Mouse (Mus musculus): Measurements from ENCODE around the gene Micu1. TPM values are rescaled to one million over a fixed set of nuclear protein-coding genes. Genes with fewer than 3 reads are reported as not detected.
"Not testable (repeated sequence)": the region's sequence is repeated elsewhere in the genome, so short reads cannot be mapped to it uniquely, and the experiment has no call there.

Micu1 gene
- total RNA-seq, 2 experiments from 2014 or later, result 98.3 to 109 TPM

DNA sequence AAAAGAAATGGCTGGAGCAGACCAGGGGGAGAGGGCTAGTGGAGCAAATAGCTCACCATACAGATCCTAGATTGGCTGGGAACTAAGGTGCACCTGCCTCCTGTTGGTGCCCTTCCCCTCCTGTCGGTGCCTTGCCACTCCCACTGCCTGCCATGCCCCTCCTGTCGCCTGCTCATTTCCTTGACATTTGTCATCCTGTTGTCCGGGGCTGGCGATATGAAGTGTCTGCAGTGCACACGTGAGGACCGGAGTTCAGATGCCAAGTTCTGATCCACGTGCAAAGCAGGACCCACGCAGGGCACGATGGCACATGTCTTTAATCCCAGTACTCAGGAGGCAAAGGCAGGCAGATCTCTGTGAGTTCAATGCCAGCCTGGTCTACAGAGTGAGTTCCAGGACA lies 158.4 kb downstream of the Micu1 start:
- no peak for DNase-seq

DNA sequence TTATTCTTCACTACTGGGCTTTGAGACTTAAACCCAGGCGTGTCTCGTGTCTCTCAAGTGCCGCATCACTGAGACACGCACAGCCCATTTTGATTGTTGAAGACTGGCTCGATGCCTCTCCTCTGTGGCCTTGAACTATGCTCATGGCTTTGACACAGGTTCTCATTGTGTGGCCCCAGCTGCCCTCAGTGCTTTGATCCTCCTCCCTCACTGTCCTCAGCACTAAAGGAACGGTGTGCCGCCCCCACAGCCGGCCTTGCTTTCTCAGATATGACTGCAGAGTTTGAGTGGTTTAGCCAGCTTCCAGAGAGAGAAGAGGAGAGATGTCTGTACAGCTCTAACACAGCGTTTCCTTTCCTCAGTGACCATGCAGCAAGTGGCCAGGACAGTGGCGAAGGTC lies 158.9 kb downstream of the Micu1 start:
- DNase-seq, result no peak

DNA sequence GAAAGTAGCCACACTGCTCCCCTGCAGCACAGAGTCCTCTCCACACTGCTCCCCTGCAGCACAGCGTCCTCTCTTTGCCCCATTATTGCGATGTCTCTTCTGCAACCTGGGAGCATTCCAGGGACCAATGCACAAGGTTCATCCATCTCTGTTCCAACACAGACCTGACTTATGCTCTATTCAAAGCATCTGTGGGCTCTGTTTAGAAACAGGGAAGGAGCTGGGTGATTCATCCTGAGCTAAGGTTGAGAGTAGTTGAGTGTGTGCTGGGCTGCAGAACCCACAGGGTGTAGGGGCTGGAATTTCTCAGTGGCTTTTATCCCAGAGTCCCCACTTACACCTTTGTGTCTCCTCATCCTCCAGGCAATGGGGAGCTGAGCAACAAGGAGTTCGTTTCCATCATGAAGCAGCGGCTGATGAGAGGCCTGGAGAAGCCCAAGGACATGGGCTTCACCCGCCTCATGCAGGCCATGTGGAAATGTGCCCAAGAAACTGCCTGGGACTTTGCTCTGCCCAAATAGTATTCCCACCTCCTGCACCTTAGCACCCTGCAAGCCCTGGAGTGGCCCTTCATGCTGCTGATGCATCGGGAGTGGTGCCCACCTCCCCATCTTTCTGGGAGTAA lies 160.7 kb downstream of the Micu1 start:
- DNase-seq, result no peak

DNA sequence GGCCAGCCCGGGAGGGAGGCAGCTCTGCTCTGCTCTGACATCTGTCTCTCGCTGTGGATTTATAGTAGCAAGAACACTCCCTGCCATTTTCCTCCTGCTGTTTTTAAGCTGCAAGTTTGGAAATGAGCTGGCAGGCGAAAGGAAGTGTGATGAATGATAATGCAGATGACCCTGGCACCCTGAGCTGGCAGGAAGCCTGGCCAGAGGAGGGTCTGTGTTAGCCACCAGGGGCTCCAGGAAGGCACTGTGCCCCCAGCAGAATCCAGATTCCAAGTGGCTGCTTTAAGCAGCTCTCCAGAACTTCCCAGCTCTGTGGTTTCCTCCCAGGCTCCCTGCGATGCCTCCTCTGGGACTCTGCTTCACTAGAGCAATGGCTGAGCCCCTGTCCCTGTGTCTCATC lies 161.3 kb downstream of the Micu1 start:
- no peak for DNase-seq

DNA sequence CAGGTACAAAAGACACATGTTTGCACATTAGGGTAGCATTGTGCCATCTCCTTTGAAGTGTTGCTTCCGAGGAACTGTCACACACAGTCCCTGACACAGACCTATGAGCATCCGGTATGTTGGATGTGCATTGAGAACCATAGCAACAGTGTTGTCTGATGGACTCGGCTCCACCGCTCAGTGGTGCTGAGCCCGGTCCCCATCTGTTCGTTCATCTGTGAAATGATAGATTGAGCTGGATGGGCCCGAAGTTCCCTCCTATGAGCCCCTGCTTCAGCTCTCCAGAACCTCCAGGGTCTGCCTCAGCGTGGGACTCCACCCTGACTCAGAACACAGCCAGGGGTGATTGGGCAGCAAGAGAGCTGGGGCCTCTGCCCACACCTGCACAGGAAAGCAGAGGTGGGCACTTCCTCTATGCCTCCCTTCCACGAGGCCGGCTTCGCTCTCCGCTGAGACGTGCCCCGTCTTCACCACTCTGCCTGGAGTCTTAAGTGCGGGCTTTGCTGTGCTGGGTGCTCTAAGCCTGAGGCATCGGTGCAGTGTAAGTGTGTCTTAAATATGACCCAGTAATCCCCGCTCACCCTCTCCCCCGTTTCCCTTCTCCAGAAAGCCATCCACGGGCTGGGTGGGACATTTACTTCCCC lies 162.1 kb downstream of the Micu1 start:
- DNase-seq, result peak; percentile 45 to 46

DNA sequence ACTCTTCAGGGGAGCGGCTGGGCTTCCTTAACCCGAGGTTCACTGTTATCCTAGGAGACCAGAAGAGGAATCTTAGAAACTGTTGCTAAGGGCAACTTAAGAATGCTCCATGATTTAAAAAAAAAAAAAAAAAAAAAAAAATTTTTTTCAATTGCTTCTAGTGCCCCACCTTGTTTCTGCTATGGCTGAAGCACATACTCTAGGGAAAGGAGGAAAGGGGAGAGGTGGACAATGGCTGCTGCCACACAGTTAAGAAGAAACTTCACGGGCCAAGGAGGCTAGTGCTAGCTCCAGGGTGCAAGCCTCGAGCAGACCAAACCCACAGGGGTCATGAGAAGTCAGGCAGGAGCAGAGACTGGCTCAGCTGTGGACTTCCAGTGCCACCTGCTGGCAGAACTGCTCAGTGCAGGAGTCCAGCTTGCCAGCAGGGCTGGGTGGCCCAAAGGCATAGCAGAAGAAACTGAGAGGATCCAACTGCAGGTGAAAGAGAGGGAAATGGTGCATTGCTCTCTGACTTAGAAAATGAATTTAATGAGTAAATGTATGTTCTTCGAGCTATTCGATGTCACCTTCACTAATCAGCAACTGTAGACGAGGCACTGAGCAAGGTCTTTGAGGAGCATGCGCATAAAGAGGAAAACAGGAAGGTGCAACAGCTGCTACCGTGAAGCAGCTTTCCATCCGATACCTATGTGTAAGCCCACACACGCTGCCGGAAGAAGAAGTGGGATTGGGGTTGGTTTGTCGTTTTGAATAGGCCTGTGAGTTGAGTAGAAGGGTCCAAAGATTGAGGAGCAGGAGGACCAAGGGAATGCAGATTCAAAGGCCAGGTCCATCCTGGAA lies 162.8 kb downstream of the Micu1 start:
- peak; percentile 87 to 88 for DNase-seq

DNA sequence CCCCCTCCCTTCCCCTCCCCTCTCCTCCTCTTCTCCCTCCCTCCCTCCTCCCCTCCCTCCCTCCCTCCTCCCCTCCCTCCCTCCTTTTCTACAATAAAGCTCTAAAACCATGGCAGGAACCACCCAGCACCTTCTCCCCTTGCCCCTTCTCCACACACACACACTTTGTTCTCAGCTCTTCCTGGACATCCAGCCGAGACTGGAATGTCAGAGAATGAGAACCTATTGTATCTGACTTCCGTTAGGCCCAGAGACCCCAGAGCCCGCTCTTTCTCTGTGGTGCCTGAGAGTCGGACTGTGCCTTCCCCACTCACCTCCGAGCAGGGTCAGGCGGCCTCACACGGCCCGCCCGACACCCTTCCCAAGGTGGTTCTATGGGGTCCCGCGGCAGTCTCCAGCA lies 166.0 kb downstream of the Micu1 start:
- DNase-seq, result no peak

DNA sequence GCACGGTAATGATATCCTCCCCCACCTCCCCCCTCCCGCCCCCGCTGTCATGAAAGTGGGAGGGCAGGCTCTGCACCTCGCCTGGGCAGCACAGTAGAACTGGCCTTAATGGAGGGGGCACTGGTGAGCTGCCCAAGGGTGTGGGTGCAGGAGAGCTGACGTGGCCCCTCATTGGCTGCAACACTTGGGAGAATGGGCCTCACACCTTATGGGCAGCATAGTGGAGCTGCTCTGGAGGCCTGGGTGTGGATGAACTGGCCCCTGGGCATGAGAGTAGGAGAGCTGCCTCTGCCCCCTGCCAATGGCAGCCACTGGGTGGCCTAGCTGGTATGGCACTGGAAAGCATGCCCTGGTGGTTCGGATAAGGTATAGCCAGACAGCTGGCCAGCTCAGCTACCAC lies 167.8 kb downstream of the Micu1 start:
- no peak for DNase-seq

DNA sequence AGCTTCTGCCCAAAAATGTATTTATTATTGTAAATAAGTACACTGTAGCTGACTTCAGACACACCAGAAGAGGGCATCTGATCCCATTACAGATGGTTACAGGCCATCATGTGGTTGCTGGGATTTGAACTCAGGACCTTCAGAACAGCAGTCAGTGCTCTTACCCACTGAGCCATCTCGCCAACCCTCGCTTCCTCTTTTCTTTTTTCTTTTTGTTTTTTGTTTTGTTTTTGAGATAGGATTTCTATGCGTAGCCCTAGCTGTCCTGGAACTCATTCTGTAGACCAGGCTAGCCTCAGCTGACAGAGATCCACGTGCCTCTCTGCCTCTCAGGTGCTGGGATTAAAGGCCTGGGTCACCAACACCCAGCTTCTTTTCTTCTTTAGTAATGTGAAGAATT lies 170.4 kb downstream of the Micu1 start:
- DNase-seq, result not testable (repeated sequence)

DNA sequence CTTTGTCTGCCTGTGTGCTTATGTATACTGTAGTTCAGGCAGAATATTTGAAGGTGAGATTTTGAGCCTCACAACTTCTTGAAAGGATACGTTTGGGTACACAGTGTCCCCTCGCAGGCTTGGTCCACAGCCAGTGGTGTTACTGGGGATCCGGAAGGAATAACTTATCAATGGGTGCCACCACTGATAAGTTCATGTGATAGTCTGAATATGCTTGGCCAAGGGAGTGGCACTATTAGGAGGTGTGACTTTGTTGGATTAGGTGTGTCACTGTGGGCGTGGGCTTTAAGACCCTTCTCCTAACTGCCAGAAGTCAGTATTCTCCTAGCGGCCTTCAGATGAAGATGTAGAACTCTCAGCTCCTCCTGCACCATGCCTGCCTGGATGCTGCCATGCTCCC lies 170.9 kb downstream of the Micu1 start:
- no peak for DNase-seq

DNA sequence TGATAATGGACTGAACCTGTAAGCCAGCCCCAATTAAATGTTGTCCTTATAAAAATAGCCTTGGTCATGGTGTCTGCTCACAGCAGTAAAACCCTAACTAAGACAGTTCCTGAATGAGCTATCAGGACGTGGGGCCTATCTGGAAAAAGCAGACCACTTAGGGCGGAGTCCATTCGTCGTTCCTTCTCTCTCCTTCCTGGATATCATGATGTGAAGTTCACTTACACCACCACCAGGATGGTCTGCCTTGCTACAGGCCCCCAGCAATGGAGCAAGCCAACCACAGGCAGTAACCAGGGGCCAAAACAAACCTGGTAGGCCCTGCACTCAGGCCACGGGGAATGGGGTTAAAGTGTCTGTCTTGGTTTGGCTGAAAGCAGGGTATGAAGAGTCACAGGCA lies 171.3 kb downstream of the Micu1 start:
- DNase-seq, result no peak

DNA sequence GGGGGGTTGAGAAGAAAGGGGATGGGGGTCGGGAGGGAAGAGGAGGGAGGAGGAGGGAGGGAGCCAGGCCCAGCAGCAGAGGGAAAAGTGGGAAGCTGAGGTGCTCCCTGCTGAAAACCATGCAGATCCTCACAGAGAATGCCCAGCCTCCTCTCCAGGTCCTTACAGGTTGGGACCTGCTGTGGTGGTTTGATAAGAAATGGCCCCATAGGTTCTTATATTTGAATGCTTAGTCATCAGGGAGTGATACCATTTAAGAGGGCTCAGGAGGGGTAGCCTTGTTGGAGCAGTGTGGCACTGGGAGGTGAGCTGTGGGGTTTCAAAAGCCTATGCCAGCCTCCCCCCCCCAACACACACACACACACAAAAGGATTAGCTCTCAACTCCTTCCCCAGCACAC lies 173.1 kb downstream of the Micu1 start:
- no peak for DNase-seq

DNA sequence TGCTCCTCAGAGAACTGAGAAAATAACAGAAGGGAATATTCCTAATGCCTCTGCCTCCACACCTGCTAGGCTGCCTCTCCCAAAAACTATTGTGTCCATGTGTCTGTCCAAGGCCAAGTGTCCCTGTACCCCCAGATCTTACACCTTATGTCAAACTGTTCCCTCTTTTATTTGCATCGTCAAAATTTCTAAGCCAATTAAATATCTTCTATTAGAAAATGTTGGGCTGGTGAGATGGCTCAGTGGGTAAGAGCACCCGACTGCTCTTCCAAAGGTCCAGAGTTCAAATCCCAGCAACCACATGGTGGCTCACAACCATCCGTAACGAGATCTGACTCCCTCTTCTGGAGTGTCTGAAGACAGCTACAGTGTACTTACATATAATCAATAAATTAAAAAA lies 174.4 kb downstream of the Micu1 start:
- DNase-seq, result not testable (repeated sequence)

DNA sequence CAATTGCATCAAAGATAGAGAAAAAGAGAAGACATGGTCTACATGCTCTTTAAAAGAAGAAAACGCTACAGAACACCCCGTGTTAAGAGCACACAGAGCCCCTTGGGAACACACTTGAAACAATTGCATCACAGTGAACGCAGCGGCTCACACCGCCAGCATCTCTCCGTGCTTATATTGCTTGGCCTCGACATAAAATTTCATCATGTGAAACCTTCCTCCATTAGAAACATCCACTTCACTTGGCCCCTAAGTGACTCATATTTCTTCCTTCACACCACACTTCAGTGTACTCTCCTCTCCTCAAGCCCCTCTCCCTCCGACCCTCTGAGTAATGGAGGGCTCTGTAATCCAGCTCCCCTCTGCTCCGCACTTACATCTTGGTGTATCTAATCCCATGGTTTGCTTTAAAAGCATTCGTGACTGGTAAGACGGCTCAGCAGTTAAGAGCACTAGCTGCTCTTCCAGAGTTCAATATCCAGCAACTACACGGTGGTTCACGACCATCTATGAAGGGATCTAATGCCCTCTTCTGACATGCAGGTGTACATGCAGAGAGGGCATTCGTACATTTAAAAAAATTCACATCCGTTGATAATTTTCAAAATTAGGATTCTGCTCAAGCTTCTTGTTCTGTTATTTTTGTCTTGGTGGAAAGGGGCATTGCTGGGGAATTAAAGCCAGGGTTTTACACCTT lies 175.3 kb downstream of the Micu1 start:
- no peak for DNase-seq

DNA sequence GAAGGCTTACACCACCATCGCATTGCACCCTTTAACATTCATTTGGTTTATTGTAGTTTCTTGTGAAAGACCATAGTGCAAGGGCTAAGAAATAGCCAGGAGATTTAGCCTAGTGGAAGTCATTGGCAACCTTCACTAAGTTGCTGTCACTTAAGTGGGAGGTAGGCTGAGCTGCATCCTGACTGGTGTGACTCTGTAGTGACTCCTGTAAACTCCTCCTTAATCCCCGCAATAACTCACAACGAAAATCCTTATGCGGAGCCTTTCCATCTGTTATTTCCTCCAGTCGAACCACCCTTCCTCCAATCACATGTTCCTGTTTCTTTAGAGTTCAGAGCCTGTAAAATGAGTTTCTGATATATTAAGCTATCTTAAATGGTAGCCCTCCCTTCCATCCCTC lies 176.5 kb downstream of the Micu1 start:
- DNase-seq, result no peak

DNA sequence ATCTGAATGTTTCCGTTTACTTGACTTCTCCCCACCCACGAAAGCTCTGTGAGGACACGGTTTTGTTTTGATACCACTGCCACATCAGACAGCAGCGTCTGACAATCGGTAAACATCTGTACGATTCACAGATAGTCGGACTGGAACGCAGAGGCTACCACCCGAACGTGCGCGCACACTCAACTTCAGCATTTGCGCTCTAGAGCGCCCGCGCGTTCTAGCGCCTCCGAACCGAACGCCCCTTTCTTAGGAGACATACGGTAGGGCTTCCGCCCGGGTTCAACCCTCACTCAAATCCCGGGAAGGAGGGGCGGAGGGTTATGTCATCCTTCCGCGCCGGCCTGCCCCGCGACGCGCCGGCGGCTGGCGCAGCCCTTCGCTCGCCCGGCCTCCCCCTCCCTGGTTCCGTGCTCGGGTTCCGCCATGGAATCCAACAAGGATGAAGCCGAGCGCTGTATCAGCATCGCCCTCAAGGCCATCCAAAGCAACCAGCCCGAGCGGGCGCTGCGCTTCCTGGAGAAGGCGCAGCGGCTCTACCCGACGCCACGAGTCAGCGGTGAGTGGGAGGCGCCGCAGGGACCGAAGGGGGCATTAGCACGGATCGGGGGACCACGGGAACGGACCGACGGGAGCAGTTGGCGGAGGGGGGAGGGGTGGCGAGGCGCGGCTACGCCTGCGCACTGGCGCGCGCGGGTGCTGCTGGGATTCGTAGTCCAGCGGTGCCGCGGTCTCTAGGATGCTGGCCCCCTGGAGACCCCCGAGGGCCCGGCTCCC lies 177.2 kb downstream of the Micu1 start, which contains the start of gene Dnajb12:
TSS of gene Dnajb12 (plus strand) at position 302 of the 774 bp plus-strand sequence.
- peak; percentile 94 to 95 for DNase-seq

DNA sequence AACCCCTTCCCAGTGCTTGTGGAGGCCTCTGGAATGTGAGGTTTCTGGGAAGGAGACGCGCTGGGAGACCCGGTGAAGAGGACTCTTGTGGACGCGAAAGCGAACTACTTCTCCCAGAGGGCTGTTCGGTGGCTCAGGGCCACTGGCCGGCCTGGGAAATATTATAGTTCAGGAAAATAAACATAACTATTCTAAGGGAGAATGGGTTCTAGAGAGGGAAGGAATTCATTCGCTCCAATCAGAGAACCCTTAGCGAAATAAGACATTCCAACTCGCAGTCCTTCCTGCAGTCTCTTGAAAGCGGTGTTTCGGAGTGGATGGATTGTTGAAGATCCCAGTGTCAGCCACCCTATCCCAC lies 177.7 kb downstream of the Micu1 start:
- no peak for DNase-seq

DNA sequence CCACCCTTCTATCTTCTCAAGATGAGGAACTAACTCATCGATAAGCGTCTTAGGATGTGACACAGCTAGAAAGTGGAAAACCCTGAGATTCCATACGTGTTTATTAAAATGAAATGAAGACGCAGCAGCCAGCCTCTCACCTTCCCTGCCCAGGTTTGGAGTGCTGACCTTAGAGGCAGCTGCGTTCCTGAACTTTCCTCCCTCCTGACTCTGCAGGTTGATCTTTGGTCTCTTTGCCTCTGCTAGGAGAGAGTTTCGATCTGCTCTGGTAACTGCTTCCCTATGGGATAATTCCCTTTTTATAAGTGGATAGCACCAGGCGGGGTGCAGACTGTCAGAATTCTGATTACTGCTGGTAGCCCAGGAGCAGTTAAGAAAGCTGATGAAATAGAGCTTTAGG lies 178.6 kb downstream of the Micu1 start:
- DNase-seq, result no peak

DNA sequence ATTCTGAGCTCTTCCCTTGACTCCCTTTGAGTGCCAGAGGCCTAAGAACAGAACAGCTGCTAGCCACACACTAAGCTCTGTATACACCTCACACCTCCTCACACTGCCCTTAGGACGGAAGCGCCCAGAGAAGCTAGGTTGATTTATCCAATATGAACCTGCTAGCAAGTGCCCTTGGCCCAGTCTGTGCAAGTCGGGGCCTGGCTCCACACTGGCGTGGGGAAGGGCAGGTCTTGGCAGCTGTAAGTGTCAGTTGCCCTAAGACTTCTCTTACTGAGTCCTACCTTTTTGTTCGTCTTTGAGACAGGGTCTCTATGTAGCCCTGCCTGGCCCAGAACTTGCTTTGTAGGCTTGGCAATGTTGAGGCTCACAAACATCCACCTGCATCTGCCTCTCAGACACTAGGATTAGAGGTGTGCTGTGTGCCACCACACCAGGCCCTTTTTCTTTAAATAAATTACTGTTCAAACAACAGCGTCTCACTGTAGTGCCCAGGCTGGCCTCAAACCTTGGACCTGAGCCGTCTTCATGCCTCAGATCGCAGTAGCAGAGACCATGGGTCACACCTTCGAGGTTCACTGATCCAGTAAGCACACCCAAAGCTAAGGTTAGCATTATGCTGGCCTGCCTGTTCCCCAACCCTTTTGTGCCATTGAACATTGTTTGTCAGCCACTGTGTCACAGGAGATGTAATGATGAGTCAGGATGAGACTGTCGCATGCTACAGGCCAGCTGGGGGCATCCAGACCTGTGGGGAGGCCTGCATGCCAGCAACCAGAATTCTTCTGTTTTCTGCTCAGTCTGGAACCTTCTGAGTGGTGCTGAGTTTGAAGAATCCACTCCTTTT lies 182.3 kb downstream of the Micu1 start:
- no peak for DNase-seq

DNA sequence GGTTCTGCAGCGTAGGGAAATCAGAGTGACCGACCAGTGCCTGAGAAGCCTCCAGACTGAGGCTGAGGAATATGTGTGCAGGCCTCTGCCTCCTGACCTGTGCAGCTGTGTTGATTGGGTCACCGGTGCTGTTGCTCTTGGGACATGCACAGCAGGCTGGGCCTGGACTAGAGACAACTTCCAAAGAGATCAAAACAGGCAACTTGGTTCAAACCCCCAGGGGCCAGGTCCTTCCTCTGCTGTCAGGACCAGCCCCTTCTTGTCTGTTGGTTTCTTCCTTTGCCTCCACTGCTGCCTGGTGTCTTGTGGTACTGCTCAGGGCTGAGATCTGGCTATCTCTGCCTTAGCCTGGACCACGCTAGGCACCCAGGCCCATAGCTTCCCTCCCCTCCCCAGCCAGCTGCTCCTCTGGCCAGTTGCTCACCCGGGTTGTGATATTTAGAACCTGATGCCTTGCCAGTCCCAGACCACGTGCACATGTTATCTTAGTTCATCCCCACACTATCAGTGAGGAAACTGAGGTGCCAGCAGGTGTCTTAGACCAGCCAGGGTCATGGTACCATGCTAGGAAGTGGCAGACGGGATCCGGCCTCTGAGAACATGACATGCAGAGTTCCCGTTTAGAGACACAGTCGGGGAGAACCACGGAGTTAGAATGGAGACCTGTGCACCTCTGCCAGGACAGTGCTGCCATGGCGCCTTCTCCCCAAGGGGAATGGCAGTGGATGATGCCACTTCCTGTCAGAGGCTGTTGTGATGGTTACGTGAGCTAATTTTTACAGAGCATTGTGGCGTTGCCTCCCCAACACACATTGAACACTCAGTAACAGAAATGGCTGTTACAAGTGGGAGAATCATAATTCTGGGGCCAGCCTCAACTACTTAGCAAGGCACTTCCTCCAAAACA lies 183.2 kb downstream of the Micu1 start:
- DNase-seq, result no peak

All from layer of hippocampus, postnatal 36 days (tissue).